Mouse (Mus musculus) CH12.LX (cell line): ENCODE measurements around the gene Adcy5. TPM values are rescaled to one million over a fixed set of nuclear protein-coding genes. Genes with fewer than 3 reads are reported as not detected.

Experiments used
- DNase-seq: peaks from one replicate; pipeline ENCODE4 v3.0.0-alpha.2; 2013; ENCODE audit errors: extremely low read depth
- H3K27ac ChIP-seq: 2 replicates; pipeline ENCODE4 v1.5.1; 2012; ENCODE audit warnings: low read depth, mild to moderate bottlenecking, control low read depth, moderate library complexity; ENCODE audit not compliant: insufficient read depth
- H3K27me3 ChIP-seq: replicated peaks from 2 replicates; pipeline ENCODE3; 2012; ENCODE audit warnings: inconsistent platforms
- H3K36me3 ChIP-seq, 2 experiments: replicated peaks in 1 of 2; 2 replicates each; pipeline versions ENCODE3 to v1.6.1; 2012; ENCODE audit warnings: inconsistent platforms in 1 of 2, low read length in 1 of 2, mild to moderate bottlenecking in 1 of 2, mixed read lengths in 1 of 2, moderate library complexity in 1 of 2; ENCODE audit not compliant: control insufficient read depth in 1 of 2, insufficient read depth in 1 of 2
- H3K4me1 ChIP-seq, 2 experiments: 2 replicates each; pipeline ENCODE4 v1.6.1; 2012; ENCODE audit warnings: inconsistent platforms in 1 of 2, moderate library complexity in 1 of 2; ENCODE audit not compliant: insufficient read depth in 2 of 2, control insufficient read depth in 1 of 2
- H3K4me2 ChIP-seq: 2 replicates; pipeline ENCODE4 v1.6.1; 2012; ENCODE audit warnings: low read depth, mild to moderate bottlenecking, control low read depth; ENCODE audit not compliant: poor library complexity, insufficient read depth, severe bottlenecking
- H3K4me3 ChIP-seq, 3 experiments: fragments of 150-350 bp in 1 of 3; sonication (generic) in 1 of 3; replicated peaks in 1 of 3; 2 replicates each; pipeline versions ENCODE3 to v1.5.1; 2011 to 2012; ENCODE audit warnings: low read depth in 2 of 3, low read length in 2 of 3, mild to moderate bottlenecking in 2 of 3, moderate library complexity in 2 of 3, control low read depth in 1 of 3, improper control_type of control experiment in 1 of 3, inconsistent platforms in 1 of 3, mixed read lengths in 1 of 3; ENCODE audit not compliant: poor library complexity in 1 of 3
- H3K79me2 ChIP-seq: replicated peaks from 2 replicates; pipeline ENCODE4 v1.6.1; 2012; ENCODE audit warnings: mild to moderate bottlenecking, moderate library complexity; ENCODE audit not compliant: control insufficient read depth, poor library complexity, insufficient read depth, severe bottlenecking; ENCODE audit errors: extremely low read depth
- H3K9ac ChIP-seq: 2 replicates; pipeline ENCODE4 v1.6.1; 2012; ENCODE audit warnings: low read depth, mild to moderate bottlenecking, control low read depth, moderate library complexity; ENCODE audit not compliant: insufficient read depth
- H3K9me3 ChIP-seq: replicated peaks from 2 replicates; pipeline ENCODE3; 2012; ENCODE audit warnings: low read length, inconsistent platforms, mixed read lengths
- BHLHE40 ChIP-seq: IDR thresholded peaks from 2 replicates; pipeline ENCODE4 v1.6.1; 2011; ENCODE audit warnings: mild to moderate bottlenecking, low read depth, low read length, improper control_type of control experiment
- CHD2 ChIP-seq: IDR thresholded peaks from 2 replicates; pipeline ENCODE4 v1.6.1; 2011; ENCODE audit warnings: low read length, improper control_type of control experiment
- E2F4 ChIP-seq: IDR thresholded peaks from 2 replicates; pipeline ENCODE4 v1.6.1; 2011; ENCODE audit warnings: low read depth, low read length, improper control_type of control experiment; ENCODE audit not compliant: insufficient replicate concordance
- ELF1 ChIP-seq: IDR thresholded peaks from 2 replicates; pipeline ENCODE4 v1.6.1; 2014; ENCODE audit warnings: low read depth, mild to moderate bottlenecking, inconsistent platforms, low read length, improper control_type of control experiment
- EP300 ChIP-seq: IDR thresholded peaks from 2 replicates; pipeline ENCODE4 v1.6.1; 2011; ENCODE audit warnings: low read length, improper control_type of control experiment
- ETS1 ChIP-seq: conservative IDR thresholded peaks from 2 replicates; pipeline ENCODE4 v1.6.1; 2012; ENCODE audit warnings: low read depth, mild to moderate bottlenecking, inconsistent platforms, low read length, improper control_type of control experiment, moderate library complexity
- IRF4 ChIP-seq: IDR thresholded peaks from 2 replicates; pipeline ENCODE4 v1.6.1; 2014; ENCODE audit warnings: low read depth, mild to moderate bottlenecking, inconsistent platforms, low read length, improper control_type of control experiment
- JUND ChIP-seq: conservative IDR thresholded peaks from 2 replicates; pipeline ENCODE4 v1.6.1; 2011; ENCODE audit warnings: low read depth, low read length, improper control_type of control experiment
- KAT2A ChIP-seq: IDR thresholded peaks from 2 replicates; pipeline ENCODE4 v1.6.1; 2012; ENCODE audit warnings: low read length, improper control_type of control experiment, inconsistent platforms; ENCODE audit not compliant: insufficient replicate concordance
- MAFK ChIP-seq: IDR thresholded peaks from 2 replicates; pipeline ENCODE4 v1.6.1; 2011; ENCODE audit warnings: low read length, improper control_type of control experiment; ENCODE audit not compliant: insufficient replicate concordance
- MAX ChIP-seq: IDR thresholded peaks from 2 replicates; pipeline ENCODE4 v1.6.1; 2011; ENCODE audit warnings: low read length, improper control_type of control experiment
- MYC ChIP-seq: IDR thresholded peaks from 2 replicates; pipeline ENCODE4 v1.6.1; 2011; ENCODE audit warnings: low read depth, mild to moderate bottlenecking, improper control_type of control experiment, low read length
- PAX5 ChIP-seq: IDR thresholded peaks from 2 replicates; pipeline ENCODE4 v1.6.1; 2012; ENCODE audit warnings: low read length, inconsistent platforms, mixed read lengths
- POLR2A ChIP-seq: IDR thresholded peaks from 2 replicates; pipeline ENCODE4 v1.6.1; 2011; ENCODE audit warnings: low read depth, mild to moderate bottlenecking, improper control_type of control experiment, low read length
- RAD21 ChIP-seq: IDR thresholded peaks from 2 replicates; pipeline ENCODE4 v1.6.1; 2011; ENCODE audit warnings: low read depth, mild to moderate bottlenecking, low read length, improper control_type of control experiment, moderate library complexity
- SIN3A ChIP-seq: IDR thresholded peaks from 2 replicates; pipeline ENCODE4 v1.6.1; 2012; ENCODE audit warnings: low read length, improper control_type of control experiment, inconsistent platforms
- SMC3 ChIP-seq: IDR thresholded peaks from 2 replicates; pipeline ENCODE4 v1.6.1; 2011; ENCODE audit warnings: low read depth, low read length, improper control_type of control experiment
- TBP ChIP-seq: conservative IDR thresholded peaks from 2 replicates; pipeline ENCODE4 v1.6.1; 2011; ENCODE audit warnings: low read depth, low read length, improper control_type of control experiment
- TCF12 ChIP-seq: IDR thresholded peaks from 2 replicates; pipeline ENCODE4 v1.6.1; 2014; ENCODE audit warnings: low read depth, mild to moderate bottlenecking, inconsistent platforms, low read length, improper control_type of control experiment
- UBTF ChIP-seq: IDR thresholded peaks from 2 replicates; pipeline ENCODE4 v1.6.1; 2012; ENCODE audit warnings: low read depth, mild to moderate bottlenecking, inconsistent platforms, low read length, improper control_type of control experiment, moderate library complexity
- USF1 ChIP-seq: IDR thresholded peaks from 2 replicates; pipeline ENCODE4 v1.6.1; 2014; ENCODE audit warnings: low read depth, mild to moderate bottlenecking, inconsistent platforms, low read length, improper control_type of control experiment
- USF2 ChIP-seq: conservative IDR thresholded peaks from 2 replicates; pipeline ENCODE4 v1.6.1; 2011; ENCODE audit warnings: low read depth, low read length, improper control_type of control experiment
- ZNF384 ChIP-seq: IDR thresholded peaks from 2 replicates; pipeline ENCODE4 v1.6.1; 2012; ENCODE audit warnings: low read depth, low read length, improper control_type of control experiment, inconsistent platforms
- dilution Hi-C: fragments of 300-500 bp; cut with MboI; formaldehyde crosslinking; loops from 2 replicates; pipeline ENCODE4 v1.14.3; 2020; ENCODE audit warnings: low sequenced_read_pairs; ENCODE audit not compliant: extremely low pct_unique_long_range_greater_than_20kb, extremely low pct_ligation_motif_present
- in situ Hi-C: fragments of 300-500 bp; cut with MboI; formaldehyde crosslinking; loops from 3 replicates; pipeline ENCODE4 v1.14.3; 2019; ENCODE audit warnings: low sequenced_read_pairs, low pct_ligation_motif_present, low pct_unique_long_range_greater_than_20kb, mixed read lengths
- polyA plus RNA-seq: library from polyadenylated mRNA; unstranded; fragments of >175 nt; gene quantifications from 2 replicates; pipeline ENCODE4 v1.2.1, GENCODE M21; 2012; ENCODE audit warnings: low read depth; ENCODE audit not compliant: insufficient read length
- total RNA-seq, 2 experiments: library from RNA; depleted of rRNA; stranded (reverse); fragments of 300-350 nt in 1 of 2; fragments of >200 nt in 1 of 2; gene quantifications; 2 replicates each; pipeline ENCODE4 v1.2.3; 2012 to 2014

The Adcy5 gene
- total and polyA plus RNA-seq, 3 experiments: 0.04 TPM; not detected in 2

GRCm38 (mm10) chr16:35216826-35217491, 62.3 kb downstream of the Adcy5 start:
- Histone ChIP-seq H3K27ac (no peak overlapping the region), H3K36me3 (no peaks in the 10 kb centered on the region), H3K9me3 (no peaks in the 10 kb centered on the region), H3K9ac (no peak overlapping the region), H3K27me3 (peaks cover 97% of the 10 kb centered on the region), H3K79me2 (no peaks in the 10 kb centered on the region), H3K4me2 (no peak overlapping the region), H3K4me1 (no peaks in the 10 kb centered on the region), H3K4me3 (no peak overlapping the region)
- in situ Hi-C loops (no loop called here), dilution Hi-C loops (no loop called here)
- TF ChIP-seq USF1 (no peak), TBP (no peak), CHD2 (no peak), ZNF384 (no peak), PAX5 (no peak), RAD21 (no peak), IRF4 (no peak), BHLHE40 (no peak), SIN3A (no peak), MAX (no peak), KAT2A (no peak), MAFK (no peak), UBTF (no peak), EP300 (no peak), USF2 (no peak), E2F4 (no peak), ETS1 (no peak), JUND (no peak), MYC (no peak), POLR2A (no peak)
- DNase-seq: no peak

- DNase-seq: no peak
- Histone ChIP-seq H3K4me2 (peak overlapping the region; percentile 15; the same call in 1 of the 2 replicates), H3K9me3 (no peaks in the 10 kb centered on the region), H3K4me1 (no peaks in the 10 kb centered on the region), H3K4me3 (no peak overlapping the region), H3K79me2 (no peaks in the 10 kb centered on the region), H3K36me3 (no peaks in the 10 kb centered on the region), H3K9ac (no peak overlapping the region), H3K27ac (no peak overlapping the region)
- in situ Hi-C loops: no loop called here
- dilution Hi-C loops: no loop called here
- TF ChIP-seq CHD2 (no peak), TCF12 (no peak), KAT2A (no peak), IRF4 (no peak), ELF1 (no peak), UBTF (no peak), SMC3 (no peak), MAFK (no peak)
- TF ChIP-seq, all 38 proteins: peak for 0
- peaks cover 99% of the 10 kb centered on the region for H3K27me3 ChIP-seq
Observed at GRCm38 (mm10) chr16:35220412-35220811, 65.7 kb downstream of the Adcy5 start.
